Mouse (Mus musculus) heart, embryonic 11.5 days (tissue): ENCODE measurements at regions not wholly inside any gene's neighbourhood (a gene's known extent, or its start where the extent isn't known, plus 50 kb on each side); places are given as distances from the start of the nearest gene placed in this dataset.

ENCODE experiments used
- ATAC-seq: fragments of 200-750 bp; cut with Nextera tagmentation; replicated peaks from 2 replicates; pipeline ENCODE4 v1.8.0; 2017; ENCODE audit warnings: moderate library complexity; ENCODE audit not compliant: insufficient number of reproducible peaks, low FRiP score, low TSS enrichment
- H3K27ac ChIP-seq: fragments of 300-500 bp; sonication (generic); 2 replicates; pipeline ENCODE4 v1.5.1; 2014; ENCODE audit warnings: mild to moderate bottlenecking, low read depth, low read length
- H3K27me3 ChIP-seq: fragments of 300-500 bp; sonication (generic); 2 replicates; pipeline ENCODE4 v1.6.1; 2014; ENCODE audit warnings: mild to moderate bottlenecking, low read length, mixed read lengths; ENCODE audit not compliant: control insufficient read depth, insufficient read depth
- H3K36me3 ChIP-seq: fragments of 300-500 bp; sonication (generic); 2 replicates; pipeline ENCODE4 v1.6.1; 2014; ENCODE audit warnings: mild to moderate bottlenecking, low read length, moderate library complexity, mixed read lengths; ENCODE audit not compliant: control insufficient read depth, insufficient read depth
- H3K4me1 ChIP-seq: fragments of 300-500 bp; sonication (generic); 2 replicates; pipeline ENCODE4 v1.6.1; 2014; ENCODE audit warnings: low read length; ENCODE audit not compliant: control insufficient read depth, insufficient read depth
- H3K4me2 ChIP-seq: fragments of 300-500 bp; sonication (generic); 2 replicates; pipeline ENCODE4 v1.6.1; 2014; ENCODE audit warnings: mild to moderate bottlenecking, moderate library complexity
- H3K4me3 ChIP-seq: fragments of 300-500 bp; sonication (generic); 2 replicates; pipeline ENCODE4 v1.5.1; 2014; ENCODE audit warnings: low read depth, low read length
- H3K9ac ChIP-seq: fragments of 300-500 bp; sonication (generic); 2 replicates; pipeline ENCODE4 v1.6.1; 2014; ENCODE audit warnings: mild to moderate bottlenecking, low read depth, low read length, moderate library complexity
- H3K9me3 ChIP-seq: fragments of 300-500 bp; sonication (generic); replicated peaks from 2 replicates; pipeline ENCODE4 v1.6.1; 2016; ENCODE audit warnings: low read length; ENCODE audit not compliant: control insufficient read depth
- WGBS: fragments of 180-500 bp; shearing (Covaris S2); extraction: QIAGEN DNeasy Blood & Tissue Kit; methylation state at CpG from one replicate; pipeline ENCODE4 v1.1.7; 2014; ENCODE audit not compliant: insufficient replicate concordance; 5-methylcytosine and 5-hydroxymethylcytosine counted together

- H3K27ac ChIP-seq, result no peak overlapping the region
Observed at GRCm38 (mm10) chr16:93369766-93370146, 234.1 kb downstream of the Setd4 start.

DNA sequence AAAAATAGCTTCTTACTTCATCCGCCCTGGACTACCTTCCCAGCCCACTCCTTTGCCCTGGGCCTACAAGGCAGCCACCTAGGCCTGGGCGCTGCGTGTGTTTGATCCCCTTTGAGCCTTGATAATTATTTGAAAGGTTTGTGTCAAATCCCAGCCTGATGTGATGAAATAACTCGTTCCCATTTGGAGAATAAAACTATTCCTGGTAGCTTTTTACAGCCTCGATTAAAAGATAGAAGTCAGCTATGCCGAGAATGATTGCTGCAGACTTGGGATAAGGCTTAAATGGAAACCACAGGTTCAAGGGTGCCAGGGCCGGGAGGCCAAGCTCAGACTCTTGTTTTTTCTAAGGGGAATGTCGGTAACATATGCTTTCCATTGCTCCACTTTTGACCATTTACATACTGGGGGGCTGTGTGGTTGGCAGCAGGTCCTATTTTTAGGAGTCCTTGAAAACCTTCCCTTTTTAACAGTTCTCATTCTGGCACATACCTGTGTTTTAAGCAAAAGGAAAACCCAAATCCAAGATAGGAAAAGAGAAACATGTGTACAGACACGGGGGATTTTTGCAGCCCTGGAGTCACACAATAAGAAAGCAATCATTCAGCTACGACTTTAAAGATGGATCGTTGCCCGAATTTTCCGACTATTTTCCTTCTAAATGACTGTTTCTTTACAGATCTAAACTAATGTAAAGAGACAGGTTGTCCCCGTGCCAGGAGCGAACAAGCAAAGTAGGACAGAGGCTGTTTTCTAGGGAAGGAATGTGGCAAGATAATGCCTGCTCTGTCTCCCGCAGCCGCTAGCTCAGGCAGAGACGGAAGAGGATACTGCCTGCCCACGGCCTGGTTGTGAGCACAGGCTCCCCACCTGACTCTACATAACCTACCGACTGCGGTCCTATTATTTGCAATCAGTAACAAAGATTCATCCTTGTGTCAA is 234.8 kb downstream of the Setd4 start:
- WGBS, result 46% methylated on average over 21 of the region's 21 CpGs
- Histone ChIP-seq H3K27me3 (0 out of 2 replicates have a peak, but pooled peaks cover 2% of the 10 kb centered on the region), H3K9ac (no peak overlapping the region), H3K4me2 (no peak overlapping the region), H3K4me3 (no peak overlapping the region), H3K9me3 (no peaks in the 10 kb centered on the region), H3K36me3 (no peaks in the 10 kb centered on the region), H3K4me1 (peaks cover 12% of the 10 kb centered on the region), H3K27ac (no peak overlapping the region)
- no peak for ATAC-seq

More at GRCm38 (mm10) chr16:93369766-93370146, 234.1 kb downstream of the Setd4 start:
- Histone ChIP-seq H3K9me3 (no peaks in the 10 kb centered on the region), H3K4me1 (peaks cover 12% of the 10 kb centered on the region), H3K4me2 (no peak overlapping the region), H3K9ac (no peak overlapping the region), H3K27me3 (0 out of 2 replicates have a peak, but pooled peaks cover 2% of the 10 kb centered on the region), H3K36me3 (no peaks in the 10 kb centered on the region), H3K4me3 (no peak overlapping the region)
- ATAC-seq, result no peak
- WGBS, result 52% methylated on average over 10 of the region's 10 CpGs

- H3K9me3 ChIP-seq, result no peaks in the 10 kb centered on the region
- H3K4me1 ChIP-seq, result peaks cover 12% of the 10 kb centered on the region
- H3K9ac ChIP-seq, result no peak overlapping the region
- H3K4me3 ChIP-seq, result no peak overlapping the region
- ATAC-seq, result no peak
- WGBS, result 87% methylated on average over 6 of the region's 6 CpGs
- H3K27ac ChIP-seq, result no peak overlapping the region
- H3K36me3 ChIP-seq, result no peaks in the 10 kb centered on the region
- no peak overlapping the region for H3K4me2 ChIP-seq
- 0 out of 2 replicates have a peak, but pooled peaks cover 2% of the 10 kb centered on the region for H3K27me3 ChIP-seq
Observed at GRCm38 (mm10) chr16:93367995-93368394, 235.9 kb downstream of the Setd4 start.

GRCm38 (mm10) chr16:93367246-93367805 is 236.5 kb downstream of the Setd4 start:
- H3K4me2 ChIP-seq, result no peak overlapping the region
- no peak for ATAC-seq

GRCm38 (mm10) chr16:93366383-93366941 is 237.4 kb downstream of the Setd4 start:
- Histone ChIP-seq H3K27ac (no peak overlapping the region), H3K9ac (no peak overlapping the region), H3K4me1 (peaks cover 12% of the 10 kb centered on the region), H3K36me3 (no peaks in the 10 kb centered on the region), H3K4me3 (no peak overlapping the region), H3K9me3 (no peaks in the 10 kb centered on the region), H3K4me2 (no peak overlapping the region), H3K27me3 (no peaks in the 10 kb centered on the region)
- peak; percentile 72 for ATAC-seq
- WGBS, result 58% methylated on average over 5 of the region's 5 CpGs

More at GRCm38 (mm10) chr16:93367246-93367805, 236.5 kb downstream of the Setd4 start:
- 89% methylated on average over 8 of the region's 8 CpGs for WGBS
- H3K4me3 ChIP-seq, result no peak overlapping the region
- no peaks in the 10 kb centered on the region for H3K9me3 ChIP-seq
- H3K27me3 ChIP-seq, result 0 out of 2 replicates have a peak, but pooled peaks cover 2% of the 10 kb centered on the region
- H3K36me3 ChIP-seq, result no peaks in the 10 kb centered on the region
- no peak overlapping the region for H3K9ac ChIP-seq
- H3K4me1 ChIP-seq, result peaks cover 12% of the 10 kb centered on the region
- no peak overlapping the region for H3K27ac ChIP-seq

GRCm38 (mm10) chr16:93365236-93365951 is 238.5 kb downstream of the Setd4 start:
- Histone ChIP-seq H3K9ac (no peak overlapping the region), H3K9me3 (no peaks in the 10 kb centered on the region), H3K4me1 (peaks cover 12% of the 10 kb centered on the region), H3K27me3 (no peaks in the 10 kb centered on the region), H3K36me3 (no peaks in the 10 kb centered on the region), H3K4me2 (no peak overlapping the region), H3K27ac (no peak overlapping the region), H3K4me3 (no peak overlapping the region)
- ATAC-seq, result peak; percentile 60
- 53% methylated on average over 3 of the region's 3 CpGs for WGBS

DNA sequence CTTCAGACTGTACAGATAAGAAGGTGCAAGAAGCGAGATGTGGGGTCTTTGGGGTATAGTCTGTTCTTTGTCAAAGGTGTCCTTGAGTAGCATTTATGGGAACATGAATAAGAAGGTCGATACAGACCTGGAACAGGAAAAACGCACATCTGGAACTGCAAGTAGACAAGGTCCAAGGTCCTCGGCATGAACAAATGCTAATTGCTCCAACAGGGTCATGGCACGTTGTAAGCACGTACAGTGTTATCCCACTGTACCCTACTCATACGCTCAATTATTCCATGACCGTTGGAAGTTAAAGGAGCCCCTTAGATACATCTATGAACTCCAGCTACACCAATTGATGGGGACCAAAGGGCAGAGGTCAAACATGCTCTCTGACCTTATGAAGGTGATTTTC is 244.1 kb downstream of the Setd4 start:
- Histone ChIP-seq H3K9me3 (no peaks in the 10 kb centered on the region), H3K4me1 (no peaks in the 10 kb centered on the region), H3K27me3 (no peaks in the 10 kb centered on the region), H3K4me3 (no peak overlapping the region), H3K4me2 (no peak overlapping the region), H3K36me3 (no peaks in the 10 kb centered on the region), H3K27ac (no peak overlapping the region), H3K9ac (no peak overlapping the region)
- WGBS, result 86% methylated on average over 8 of the region's 8 CpGs
- ATAC-seq, result no peak

- Histone ChIP-seq H3K9me3 (no peaks in the 10 kb centered on the region), H3K4me3 (no peak overlapping the region), H3K36me3 (no peaks in the 10 kb centered on the region), H3K27ac (no peak overlapping the region), H3K4me1 (no peaks in the 10 kb centered on the region), H3K9ac (no peak overlapping the region), H3K27me3 (no peaks in the 10 kb centered on the region), H3K4me2 (no peak overlapping the region)
- WGBS, result 72% methylated on average over 6 of the region's 6 CpGs
- ATAC-seq, result no peak
Observed at GRCm38 (mm10) chr16:93358613-93359012, 245.2 kb downstream of the Setd4 start.
